Mouse (Mus musculus): ENCODE measurements around the gene Psmc3ip.
A peak's percentile ranks its signal among the peaks of the same experiment; 100 is the strongest.

Psmc3ip gene

DNA sequence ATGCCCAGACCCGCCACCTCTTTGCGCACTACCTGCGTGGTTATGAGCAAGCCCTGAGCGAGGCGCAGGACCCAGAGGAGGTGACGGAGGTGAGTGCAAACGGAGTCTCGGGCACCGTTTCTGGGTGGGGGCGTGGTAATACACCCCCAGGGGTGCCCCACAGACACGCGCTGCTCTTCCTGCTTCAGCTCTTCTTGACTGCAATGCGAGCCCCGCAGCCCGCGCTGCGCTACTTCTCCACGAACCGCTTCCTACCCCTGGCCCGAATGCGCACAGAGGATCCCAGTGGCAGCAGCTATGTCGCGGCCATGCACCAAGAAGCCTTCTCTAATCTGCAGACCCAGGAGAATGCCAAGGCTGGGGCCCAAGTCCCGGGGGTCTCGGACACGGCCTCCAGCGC, 15.5 kb downstream of the Psmc3ip start:
- no peak for DNase-seq (ENCODE audit: low read depth, low spot score)

DNA sequence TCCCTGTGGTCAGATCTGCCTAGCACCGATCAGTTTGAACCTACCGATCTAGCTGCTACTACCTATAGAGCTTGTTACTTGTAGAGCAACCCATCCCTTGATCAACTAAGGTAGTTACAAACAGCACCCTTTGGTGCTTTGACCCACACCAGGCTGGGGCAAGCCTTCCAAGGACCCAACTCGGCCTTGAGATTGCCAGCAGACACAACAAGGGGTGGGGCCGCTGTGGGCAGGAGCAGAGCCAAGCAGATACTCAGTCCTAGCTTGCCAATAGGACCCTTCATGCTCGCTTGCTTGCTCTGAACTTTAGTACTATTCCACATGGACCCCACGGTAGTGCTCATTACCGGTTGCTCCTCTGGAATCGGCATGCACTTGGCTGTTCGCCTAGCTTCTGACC, 17.1 kb downstream of the Psmc3ip start, which contains the start of gene Hsd17b1:
TSS of gene Hsd17b1 (plus strand) at position 291 of the 400 bp plus-strand sequence.
- DNase-seq (ENCODE audit: low read depth, low spot score) = no peak

DNA sequence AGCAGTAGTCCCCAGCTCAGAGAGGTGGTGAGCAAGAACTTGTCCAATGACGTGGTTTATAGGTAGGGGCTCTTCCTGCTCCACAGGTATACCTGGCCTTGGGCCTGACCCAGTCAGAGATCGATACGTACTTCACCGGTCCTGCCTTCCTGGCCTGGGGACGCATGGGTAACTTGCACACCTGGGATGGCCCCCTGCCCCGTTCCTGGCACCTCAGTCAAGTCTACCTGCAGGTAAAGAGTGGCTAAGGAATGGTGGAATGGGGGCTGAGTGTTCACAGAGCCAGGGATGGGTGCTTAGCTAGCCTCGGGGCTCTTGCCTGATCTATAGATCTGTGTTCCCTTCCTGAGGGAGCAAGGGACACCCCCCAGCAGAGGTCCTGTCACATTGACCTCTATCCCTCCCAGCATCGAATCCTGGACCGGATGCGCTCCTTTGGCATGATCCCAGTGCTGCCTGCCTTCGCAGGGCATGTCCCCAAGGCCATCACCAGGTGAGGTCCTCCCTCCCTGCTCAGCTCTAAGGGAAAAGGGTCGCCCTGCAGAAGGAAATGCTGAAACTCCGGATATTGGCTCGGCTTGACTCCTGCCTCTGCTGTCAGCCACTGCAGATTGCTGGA, 23.3 kb downstream of the Psmc3ip start:
- DNase-seq (ENCODE audit: low read depth, low spot score) = no peak

DNA sequence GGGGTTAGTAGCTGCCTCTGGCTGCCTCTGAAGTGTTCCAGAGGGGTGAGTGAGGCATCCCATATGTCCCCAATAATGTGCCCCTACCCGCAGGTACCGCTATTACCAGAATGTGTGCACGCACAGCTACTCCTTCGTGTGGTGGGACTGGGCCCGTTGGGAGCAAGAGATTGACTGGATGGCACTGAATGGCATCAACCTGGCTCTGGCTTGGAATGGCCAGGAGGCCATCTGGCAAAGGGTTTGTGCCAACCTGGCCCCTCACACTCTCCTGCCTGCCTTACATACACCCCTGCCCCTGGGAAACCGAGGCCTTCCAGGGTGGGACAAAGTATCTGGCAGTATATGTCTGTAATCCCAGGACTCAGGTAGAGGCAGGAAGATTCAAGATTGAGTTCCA, 24.2 kb downstream of the Psmc3ip start:
- DNase-seq (ENCODE audit: low read depth, low spot score) = peak; percentile 26

DNA sequence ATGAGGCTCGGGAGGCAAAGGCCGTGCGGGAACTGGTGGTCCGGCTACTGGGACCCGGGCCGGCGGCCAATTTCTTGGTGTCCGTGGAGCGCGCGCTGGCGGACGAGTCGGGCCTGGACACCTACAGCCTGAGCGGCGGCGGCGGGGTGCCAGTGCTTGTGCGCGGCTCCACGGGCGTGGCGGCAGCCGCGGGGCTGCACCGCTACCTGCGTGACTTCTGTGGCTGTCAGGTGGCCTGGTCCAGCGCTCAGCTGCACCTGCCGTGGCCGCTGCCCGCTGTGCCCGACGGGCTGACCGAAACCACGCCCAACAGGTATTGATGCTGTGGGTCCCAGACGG, 25.1 kb downstream of the Psmc3ip start:
- DNase-seq (ENCODE audit: low read depth, low spot score) = no peak

DNA sequence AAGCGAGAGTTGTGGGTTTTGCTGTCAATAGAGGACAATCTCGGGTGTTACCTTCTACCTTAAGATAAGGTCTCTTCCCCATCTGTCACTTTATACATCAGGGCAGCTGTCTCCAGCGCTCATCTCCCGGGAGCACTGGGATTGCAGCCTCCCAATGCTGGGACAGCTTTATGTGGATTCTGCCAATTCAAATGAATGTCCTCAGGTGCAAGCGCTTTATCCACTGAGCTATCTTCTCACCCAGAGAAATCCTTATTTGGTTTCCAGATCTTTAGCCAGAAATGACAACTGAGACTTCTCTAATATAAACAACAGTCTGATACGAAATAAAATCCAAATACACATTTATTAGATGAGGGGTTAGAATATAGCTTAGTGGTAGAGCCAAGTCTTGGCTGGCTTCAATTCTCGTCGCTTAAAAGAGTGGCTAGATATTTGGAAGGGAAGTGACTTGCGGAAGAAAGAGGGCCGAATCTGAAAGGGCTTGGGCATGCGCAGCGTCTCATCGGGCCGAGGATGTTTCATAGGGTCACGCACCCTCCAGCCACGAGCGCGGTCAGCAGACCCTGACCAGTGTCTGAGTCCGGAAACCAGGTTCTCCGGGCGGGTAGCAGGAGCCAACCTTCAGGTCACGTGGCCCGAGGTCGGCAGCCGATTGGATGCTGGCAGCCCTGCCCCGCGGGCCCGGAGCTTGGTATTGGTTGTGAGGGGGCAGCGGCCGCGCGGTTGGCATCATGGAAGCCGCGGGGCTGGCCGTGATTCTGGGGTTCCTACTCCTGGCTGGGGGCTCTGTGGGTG, 25.6 kb downstream of the Psmc3ip start, which contains the start of gene Naglu:
TSS of gene Naglu (plus strand) at position 622 of the 798 bp plus-strand sequence.
- peak; percentile 98 for DNase-seq (ENCODE audit: low read depth, low spot score)

DNA sequence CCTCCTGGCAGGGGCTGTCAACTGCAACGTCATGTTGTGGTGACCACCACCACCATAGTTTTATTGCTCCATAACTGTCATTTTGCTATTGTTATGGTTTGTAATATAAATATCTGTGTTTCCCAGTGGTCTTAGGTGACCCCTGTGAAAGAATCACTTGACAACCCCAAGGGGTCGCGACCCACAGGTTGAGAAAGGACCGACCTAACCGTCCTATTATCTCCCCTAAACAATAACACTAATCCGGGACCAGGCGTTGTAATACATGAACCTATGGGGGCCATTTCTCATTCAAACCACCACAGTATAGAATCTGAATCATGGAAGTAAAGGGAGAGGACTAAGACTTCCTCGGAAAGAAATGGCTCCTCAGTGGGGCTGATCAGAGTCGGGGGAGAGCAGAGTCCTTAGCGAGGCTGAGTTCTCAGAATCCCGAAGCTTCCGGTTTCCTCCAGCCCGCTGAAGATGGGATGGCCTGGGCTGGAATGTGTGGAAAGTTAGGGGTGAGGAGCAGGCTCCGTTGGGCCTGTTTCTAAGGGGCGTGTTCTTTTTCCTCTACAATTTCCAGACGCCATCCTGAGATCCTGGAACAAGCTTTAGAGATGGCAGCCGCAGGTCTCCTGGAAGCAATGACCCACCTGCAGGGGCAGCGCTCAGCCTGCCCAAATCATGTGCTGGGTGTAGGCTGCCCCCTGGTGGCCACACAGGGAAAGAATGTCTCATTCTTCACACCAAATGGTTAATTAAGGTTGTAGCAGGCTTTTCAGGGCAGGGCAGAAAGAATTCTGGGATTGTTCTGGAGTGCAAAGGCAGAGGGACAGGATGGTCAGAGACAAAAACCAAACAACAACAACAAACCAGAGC, 28.5 kb downstream of the Psmc3ip start:
- peak; percentile 91 for DNase-seq (ENCODE audit: low read depth, low spot score)

DNA sequence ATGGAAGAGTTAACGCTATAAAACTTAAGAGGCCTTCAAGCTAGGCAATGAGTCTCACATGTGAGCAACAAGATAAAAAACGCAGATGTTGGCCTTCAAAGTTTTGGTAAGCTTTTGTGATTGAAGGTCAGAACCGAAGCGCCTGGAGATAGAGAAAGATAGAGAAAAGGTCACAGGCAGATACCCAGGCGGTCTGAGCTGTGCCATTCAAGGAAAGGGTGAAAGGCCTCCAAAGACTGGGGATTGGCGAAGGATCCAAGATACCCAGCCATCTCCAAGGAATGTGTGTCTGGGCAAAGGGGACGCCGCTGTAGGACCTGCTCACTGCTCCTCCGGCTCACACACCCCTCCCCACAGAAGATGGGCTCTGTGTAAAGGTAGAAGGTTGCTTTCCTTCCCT, 30.2 kb downstream of the Psmc3ip start:
- DNase-seq (ENCODE audit: low read depth, low spot score) = no peak

DNA sequence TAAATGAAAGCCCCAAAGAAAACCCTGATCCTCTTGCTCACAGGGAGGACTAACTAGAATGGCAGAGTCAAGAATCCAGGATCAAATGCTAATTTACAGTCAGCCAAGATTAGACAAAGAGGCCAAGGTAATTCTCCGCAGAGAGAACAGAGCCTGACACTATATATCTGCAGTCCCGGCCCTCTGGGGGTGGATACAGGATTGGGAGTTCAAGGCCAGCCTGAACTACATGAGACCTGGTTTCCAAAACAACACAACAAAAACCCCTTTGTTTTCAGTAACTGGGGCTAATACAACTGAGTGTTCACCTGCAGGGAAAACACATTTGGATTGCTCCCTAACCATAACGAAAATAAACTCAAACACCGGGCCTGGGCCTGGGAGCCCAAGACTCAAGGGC, 30.8 kb downstream of the Psmc3ip start:
- no peak for DNase-seq (ENCODE audit: low read depth, low spot score)

DNA sequence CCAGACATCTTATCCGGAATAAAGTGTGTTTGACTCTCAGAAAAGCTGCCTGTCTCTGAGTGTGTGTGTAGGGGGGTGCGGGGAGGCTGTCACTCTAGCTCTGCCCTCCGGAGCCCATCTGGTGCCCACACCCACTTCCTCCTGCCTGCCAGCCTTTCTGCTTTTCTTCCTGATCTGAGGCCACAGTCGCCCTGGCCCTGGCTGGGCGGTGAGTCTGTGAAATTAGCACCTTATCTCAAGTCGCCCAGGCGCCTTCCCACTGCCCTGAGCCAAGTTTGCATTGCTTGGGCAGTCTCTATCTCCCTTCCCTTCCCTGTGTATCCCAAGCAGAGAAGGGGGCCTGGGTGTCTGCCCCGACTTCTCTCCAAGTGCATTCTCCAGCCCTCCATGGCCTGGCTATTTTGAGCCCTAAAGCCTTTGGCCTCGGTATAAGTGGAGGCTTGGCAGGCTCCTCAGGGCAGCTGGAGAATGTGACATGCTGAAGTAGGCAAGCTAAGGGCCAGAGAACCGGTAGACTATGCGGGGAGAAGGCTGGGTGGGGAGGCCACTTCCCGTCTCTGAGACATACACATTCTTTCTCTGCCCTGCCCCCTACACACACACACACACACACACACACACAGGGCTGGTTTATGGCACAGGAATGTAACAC, 31.4 kb downstream of the Psmc3ip start:
- peak; percentile 84 for DNase-seq (ENCODE audit: low read depth, low spot score)

DNA sequence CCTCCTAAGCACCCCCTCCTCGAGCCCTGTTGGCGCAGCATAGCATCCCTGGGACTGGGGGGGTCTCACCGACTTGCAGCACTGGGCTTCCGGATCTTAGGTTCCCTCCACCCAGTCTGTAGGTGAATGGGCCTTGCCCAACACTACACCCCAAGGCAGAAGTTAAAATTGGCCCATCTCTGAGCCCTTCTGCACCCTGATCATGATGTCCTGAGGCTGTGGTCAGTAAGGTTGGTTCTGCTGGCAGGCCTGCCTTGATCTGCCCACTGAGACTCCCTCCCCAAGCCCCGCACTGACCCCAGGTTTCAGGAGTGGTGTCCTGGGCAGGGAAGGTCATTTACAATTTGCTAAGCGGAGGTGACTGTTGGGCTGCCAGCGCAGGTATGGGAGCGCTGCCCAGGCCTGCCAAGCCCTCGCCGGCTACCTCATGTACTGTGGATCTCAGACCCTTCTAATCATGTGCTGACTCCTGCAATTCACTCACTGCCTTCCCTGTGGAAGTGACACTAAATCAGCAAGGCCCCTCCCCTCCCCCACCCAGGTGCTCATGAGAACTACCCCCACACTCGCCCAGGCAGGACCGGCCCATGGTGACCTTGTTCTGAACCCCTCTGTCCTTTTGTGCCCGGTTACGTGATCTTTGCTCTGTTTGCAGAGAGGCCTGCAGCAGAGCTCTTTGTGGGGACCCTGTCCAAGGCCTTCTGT, 32.1 kb downstream of the Psmc3ip start:
- no peak for DNase-seq (ENCODE audit: low read depth, low spot score)

DNA sequence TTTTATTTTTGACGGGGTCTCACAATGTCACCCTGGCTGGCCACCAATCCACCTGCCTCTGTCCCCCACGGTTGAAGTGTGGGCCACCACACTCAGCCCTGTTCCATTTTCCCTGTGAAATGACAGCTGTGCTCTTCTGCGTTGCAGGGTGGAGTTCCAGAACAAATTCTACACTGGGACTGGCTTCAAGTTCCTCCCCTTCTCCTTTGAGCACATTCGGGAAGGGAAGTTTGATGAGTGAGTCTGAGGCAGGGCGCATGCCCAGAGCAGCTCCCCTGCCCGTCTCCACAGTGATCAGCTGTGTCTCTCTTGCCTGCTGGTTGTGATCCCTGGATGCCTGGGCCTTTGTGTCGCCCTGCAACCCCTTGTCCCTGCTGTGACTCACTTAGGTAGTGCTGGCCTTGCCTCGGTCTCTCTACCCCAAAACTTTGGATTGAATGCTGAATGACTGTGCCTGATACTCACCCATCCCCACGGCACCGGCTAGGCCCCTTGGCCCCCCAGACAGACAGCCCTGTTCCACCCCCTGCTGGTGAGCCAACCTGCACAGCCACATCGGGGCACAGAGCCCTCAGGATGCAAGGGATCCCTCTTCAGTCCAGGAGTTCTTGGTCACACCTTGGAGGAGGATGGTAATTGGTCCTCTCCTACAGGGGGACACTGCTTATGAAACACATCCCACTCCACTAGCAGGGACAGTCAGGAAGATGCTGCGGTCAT, 32.9 kb downstream of the Psmc3ip start:
- DNase-seq (ENCODE audit: low read depth, low spot score) = peak; percentile 72

DNA sequence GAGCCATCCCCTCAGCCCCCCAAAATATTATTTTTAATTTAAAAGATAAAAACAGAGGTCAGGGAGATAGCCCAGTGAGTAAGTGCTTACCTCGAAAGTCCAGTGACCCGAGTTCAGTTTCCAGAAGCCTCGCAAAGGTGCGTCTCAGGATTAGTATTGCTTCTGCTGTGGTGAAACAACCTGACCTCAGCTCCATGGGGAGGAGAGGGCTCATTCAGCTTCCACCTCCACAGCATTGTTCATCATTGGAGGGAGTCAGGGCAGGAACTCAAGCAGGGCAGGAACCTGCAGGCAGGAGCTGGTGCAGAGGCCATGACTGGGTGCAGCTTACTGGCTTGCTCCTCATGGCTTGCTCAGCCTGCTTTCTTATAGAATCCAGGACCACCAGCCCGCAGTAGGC, 34.2 kb downstream of the Psmc3ip start:
- DNase-seq (ENCODE audit: low read depth, low spot score) = no peak

DNA sequence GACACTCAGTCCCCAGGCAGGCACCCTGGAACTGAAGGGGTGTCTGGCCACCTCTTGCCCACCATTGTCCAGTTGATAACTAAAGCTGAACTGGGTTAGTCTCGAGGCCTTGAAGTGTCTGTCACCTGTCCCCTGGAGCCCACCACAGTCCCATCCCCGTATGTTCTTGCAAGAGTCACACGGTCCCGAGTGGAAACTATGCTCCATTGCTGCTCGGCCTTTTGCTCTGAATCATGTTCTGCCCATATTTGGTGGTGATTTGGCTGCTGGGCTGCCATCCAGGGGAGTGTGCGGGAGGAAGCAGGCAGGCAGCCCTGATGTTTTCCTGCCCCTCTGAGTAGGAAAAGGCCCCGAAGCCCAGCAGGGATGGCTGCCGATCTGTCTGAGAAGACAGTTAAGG, 35.1 kb downstream of the Psmc3ip start:
- DNase-seq (ENCODE audit: low read depth, low spot score) = peak; percentile 91

DNA sequence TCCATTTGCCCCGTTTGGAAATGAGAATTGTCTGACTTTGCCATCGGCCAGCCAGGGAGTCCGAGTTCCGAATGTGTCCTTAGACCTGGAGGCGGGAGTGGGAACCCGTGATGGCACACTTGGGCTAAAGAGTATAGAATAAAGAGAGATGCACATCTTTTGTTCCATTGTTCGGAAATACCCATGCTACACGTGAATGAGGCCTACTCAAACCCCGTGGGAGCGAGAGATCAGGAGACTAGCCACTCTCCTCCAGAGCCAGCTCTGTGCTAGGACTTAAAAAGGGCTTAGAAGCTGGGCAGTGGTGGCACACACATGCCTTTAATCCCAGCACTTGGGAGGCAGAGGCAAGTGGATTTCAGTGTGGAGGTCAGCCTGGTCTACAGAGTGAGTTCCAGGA, 35.8 kb downstream of the Psmc3ip start:
- no peak for DNase-seq (ENCODE audit: low read depth, low spot score)

DNA sequence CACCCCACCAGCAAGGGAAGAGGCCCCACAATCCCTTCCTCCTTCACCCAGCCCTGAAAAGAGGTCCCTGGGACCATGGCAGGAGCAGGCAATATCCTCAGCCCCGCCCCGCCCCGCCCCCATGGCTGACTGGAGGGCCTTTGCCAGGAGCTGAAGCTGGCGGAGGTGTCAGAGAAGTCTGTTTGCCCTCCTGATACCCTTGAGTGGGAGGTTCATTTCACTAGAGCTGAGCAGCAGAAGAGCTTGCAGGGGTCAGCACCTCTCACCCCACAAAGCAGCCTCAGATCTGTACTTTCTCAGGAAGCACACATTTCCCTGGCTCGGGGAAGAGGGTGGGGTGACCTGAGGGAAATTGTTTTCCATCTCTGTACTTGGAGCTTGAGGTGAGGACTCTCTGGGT, 36.5 kb downstream of the Psmc3ip start:
- peak; percentile 33 for DNase-seq (ENCODE audit: low read depth, low spot score)

DNA sequence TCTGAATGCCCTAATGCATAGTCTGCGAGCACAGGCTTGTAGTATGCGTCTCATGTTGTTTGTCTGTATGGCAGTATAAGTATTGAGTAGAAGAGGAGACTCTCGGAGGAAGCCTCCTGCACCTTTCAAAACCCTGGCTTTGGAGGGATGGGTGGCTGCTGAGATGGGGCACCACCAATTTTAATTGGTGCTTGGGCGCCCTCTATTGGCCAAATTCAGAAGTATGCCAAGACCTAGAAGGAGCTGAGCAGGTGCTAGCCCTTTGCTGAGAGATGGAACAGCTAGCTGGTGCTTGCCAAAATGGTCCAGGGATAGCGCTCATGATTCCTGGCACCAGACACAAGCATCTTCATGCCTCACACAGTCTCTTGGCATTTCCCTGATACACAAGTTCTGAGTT, 37.4 kb downstream of the Psmc3ip start:
- DNase-seq (ENCODE audit: low read depth, low spot score) = peak; percentile 92

DNA sequence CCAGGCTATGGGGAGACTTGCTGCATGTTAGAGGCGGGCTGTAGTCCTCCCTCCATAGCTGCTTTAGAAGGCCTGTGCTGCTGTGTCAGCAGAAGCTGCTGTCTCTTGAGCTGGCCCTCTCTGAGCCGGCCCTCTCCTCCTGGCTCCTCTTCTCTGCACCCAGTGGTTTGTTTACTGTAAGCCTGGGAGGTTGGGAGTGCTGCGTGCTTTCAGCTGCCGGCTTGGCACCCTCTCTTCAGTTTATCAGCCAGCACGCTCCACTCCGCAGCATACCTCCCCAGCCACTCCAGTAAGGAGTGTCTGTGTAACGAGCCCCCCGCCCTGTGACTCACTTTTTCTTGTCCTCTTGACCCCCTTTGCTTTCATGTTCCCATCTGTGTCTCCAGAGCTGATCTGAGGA, 38.4 kb downstream of the Psmc3ip start:
- peak; percentile 61 for DNase-seq (ENCODE audit: low read depth, low spot score)

DNA sequence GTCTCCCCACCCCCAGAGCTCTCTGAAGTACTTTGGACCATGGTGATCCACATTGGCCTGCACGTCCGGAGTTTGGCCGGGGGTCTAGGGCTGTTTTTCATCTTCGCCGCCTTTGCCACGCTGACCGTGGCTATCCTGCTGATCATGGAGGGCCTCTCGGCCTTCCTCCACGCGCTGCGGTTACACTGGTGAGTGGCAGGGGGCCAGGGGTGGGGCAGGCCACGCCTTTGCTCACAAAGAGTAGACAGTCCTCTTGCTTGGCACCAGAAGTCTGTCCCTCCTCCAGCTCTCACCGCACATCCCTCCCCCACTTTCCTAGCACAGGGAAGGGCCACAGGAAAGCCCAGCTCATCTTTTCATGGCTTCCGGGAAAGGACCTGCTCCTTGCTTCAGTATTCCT, 39.8 kb downstream of the Psmc3ip start:
- DNase-seq (ENCODE audit: low read depth, low spot score) = no peak

DNA sequence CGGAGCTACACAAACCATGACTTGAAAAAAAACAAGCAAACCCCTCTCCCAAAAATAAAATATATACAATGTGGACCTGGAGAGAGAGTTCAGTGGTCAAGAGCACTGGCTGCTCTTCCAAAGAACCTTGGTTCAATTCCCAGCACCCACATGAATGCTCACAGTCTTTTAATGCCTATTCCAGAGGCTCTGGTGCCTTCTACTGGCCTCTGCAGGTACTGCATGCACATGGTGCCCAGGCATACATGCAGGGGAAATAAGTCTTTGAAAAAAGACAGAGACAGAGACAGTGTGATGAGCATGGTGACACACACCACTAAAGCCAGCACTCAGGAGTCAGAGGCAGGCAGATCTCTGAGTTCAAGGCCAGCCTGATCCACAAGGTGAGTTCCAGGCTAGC, 41.3 kb downstream of the Psmc3ip start:
- DNase-seq (ENCODE audit: low read depth, low spot score) = no peak
